In genomic region chr3:89774236-89774960, GRCm38 (mm10) we compare ENCODE assay signal across 8 mouse cellular contexts. TPM values are rescaled to one million over a fixed set of nuclear protein-coding genes. Genes with fewer than 3 reads are reported as not detected.
DNase-seq lines count a peak whose midpoint lies in the region; ATAC-seq lines count a peak whose summit lies in the region.

No protein-coding gene starts in this region.

- DNase-seq in kidney, adult 18-20 months = peak; percentile 22
- DNase-seq in kidney, postnatal 14 days = no peak
- peak; percentile 32 for DNase-seq in adipocyte (ENCODE audit: low spot score)
- no peak for DNase-seq in hindbrain, embryonic 11.5 days (ENCODE audit: low spot score)
- DNase-seq in lung, postnatal 4 days = peak; percentile 18 to 21
- DNase-seq in thymus, postnatal 25 days = peak; percentile 38
- no peak for DNase-seq in layer of hippocampus, adult 11-12 months (ENCODE audit: low spot score)
- no peak for DNase-seq in urinary bladder, postnatal 25 days (ENCODE audit: low spot score)

- peak overlapping the region; percentile 90 for H3K4me3 ChIP-seq in hindbrain, embryonic 11.5 days (ENCODE audit: low read depth, low read length)

- no peak for ATAC-seq in hindbrain, embryonic 11.5 days (ENCODE audit: low FRiP score)

- no peaks in the 10 kb centered on the region for H3K9me3 ChIP-seq in hindbrain, embryonic 11.5 days (ENCODE audit: control insufficient read depth, low read length)

- 57% methylated on average over 15 of the region's 15 CpGs for WGBS in hindbrain, embryonic 11.5 days

- peak overlapping the region; percentile 97; the same call in 1 of the 2 replicates for H3K27ac ChIP-seq in hindbrain, embryonic 11.5 days (ENCODE audit: low read depth, low read length)

- H3K27me3 ChIP-seq in hindbrain, embryonic 11.5 days (ENCODE audit: control insufficient read depth, insufficient read depth, low read length) = no peaks in the 10 kb centered on the region

- peaks cover 14% of the 10 kb centered on the region for H3K4me1 ChIP-seq in hindbrain, embryonic 11.5 days (replicated peaks; ENCODE audit: control insufficient read depth, insufficient read depth, low read length)

- H3K36me3 ChIP-seq in hindbrain, embryonic 11.5 days (ENCODE audit: control insufficient read depth, insufficient read depth, low read length) = no peaks in the 10 kb centered on the region

- peak overlapping the region; percentile 100 for H3K9ac ChIP-seq in hindbrain, embryonic 11.5 days (ENCODE audit: low read depth, low read length)

- H3K4me2 ChIP-seq in hindbrain, embryonic 11.5 days (replicated peaks; ENCODE audit: low read depth, low read length) = peak overlapping the region; percentile 88

RNA-seq across cellular contexts. Expression of gene Ube2q1, which starts 1.0 kb away (rescaled TPM):
- polyA plus RNA-seq in hindbrain, embryonic 11.5 days (2014; fragmentation: Nextera tagmentation; extraction: Ambion mirVana) = 21.9 and 24.9 TPM in 2 replicates

RNA-seq across cellular contexts. Expression of gene Chrnb2, which starts 10.0 kb away (rescaled TPM):
- 12.0 and 17.7 TPM in 2 replicates for polyA plus RNA-seq in hindbrain, embryonic 11.5 days (2014; fragmentation: Nextera tagmentation; extraction: Ambion mirVana)

RNA-seq across cellular contexts. Expression of gene She, which starts 56.8 kb away (rescaled TPM):
- polyA plus RNA-seq in hindbrain, embryonic 11.5 days (2014; fragmentation: Nextera tagmentation; extraction: Ambion mirVana) = 2.2 TPM in 2 replicates

RNA-seq across cellular contexts. Expression of gene Adar, which starts 59.6 kb away (rescaled TPM):
- 15.1 and 16.4 TPM in 2 replicates for polyA plus RNA-seq in hindbrain, embryonic 11.5 days (2014; fragmentation: Nextera tagmentation; extraction: Ambion mirVana)

Comparison
In these comparisons a context has a peak if more than half of its experiments do, and no peak if none do; other contexts are left out.
1. DNase-seq: peak in kidney, adult 18-20 months (single experiment), adipocyte (single experiment), lung, postnatal 4 days (2 of 2) and thymus, postnatal 25 days (single experiment); none in kidney, postnatal 14 days (single experiment), hindbrain, embryonic 11.5 days (single experiment), layer of hippocampus, adult 11-12 months (single experiment) and urinary bladder, postnatal 25 days (single experiment).